Mouse (Mus musculus) limb, embryonic 13.5 days (tissue): ENCODE measurements at regions not wholly inside any gene's neighbourhood (a gene's known extent, or its start where the extent isn't known, plus 50 kb on each side); places are given as distances from the start of the nearest gene placed in this dataset.

ENCODE experiments used
- ATAC-seq: fragments of 200-750 bp; cut with Nextera tagmentation; 2 replicates; pipeline ENCODE4 v1.8.0; 2017; ENCODE audit warnings: low read depth, moderate number of reproducible peaks, moderate TSS enrichment; ENCODE audit not compliant: low FRiP score
- H3K27ac ChIP-seq: fragments of 300-500 bp; sonication (generic); 2 replicates; pipeline ENCODE4 v1.5.1; 2015; ENCODE audit warnings: inconsistent platforms, mild to moderate bottlenecking, moderate library complexity
- H3K27me3 ChIP-seq: fragments of 300-500 bp; sonication (generic); 2 replicates; pipeline ENCODE4 v1.6.1; 2015; ENCODE audit warnings: mild to moderate bottlenecking, inconsistent platforms
- H3K36me3 ChIP-seq: fragments of 300-500 bp; sonication (generic); 2 replicates; pipeline ENCODE4 v1.6.1; 2015; ENCODE audit warnings: inconsistent platforms, mild to moderate bottlenecking, moderate library complexity
- H3K4me1 ChIP-seq: fragments of 300-500 bp; sonication (generic); 2 replicates; pipeline ENCODE4 v1.6.1; 2015; ENCODE audit warnings: inconsistent platforms
- H3K4me2 ChIP-seq: fragments of 300-500 bp; sonication (generic); replicated peaks from 2 replicates; pipeline ENCODE4 v1.6.1; 2015; ENCODE audit warnings: inconsistent platforms, mild to moderate bottlenecking, moderate library complexity
- H3K4me3 ChIP-seq: fragments of 300-500 bp; sonication (generic); 2 replicates; pipeline ENCODE4 v1.5.1; 2015; ENCODE audit warnings: moderate library complexity, mild to moderate bottlenecking, inconsistent platforms
- H3K9ac ChIP-seq: fragments of 300-500 bp; sonication (generic); 2 replicates; pipeline ENCODE4 v1.6.1; 2015; ENCODE audit warnings: mild to moderate bottlenecking, inconsistent platforms
- H3K9me3 ChIP-seq: fragments of 300-500 bp; sonication (generic); 2 replicates; pipeline ENCODE4 v1.6.1; 2016; ENCODE audit warnings: inconsistent platforms
- WGBS: fragments of 180-500 bp; shearing (Covaris S2); methylation state at CpG from one replicate; pipeline ENCODE4 v1.1.7; 2015; 5-methylcytosine and 5-hydroxymethylcytosine counted together

GRCm38 (mm10) chr13:25933246-25933645 is 662.9 kb upstream of the Nrsn1 start:
- no peak for ATAC-seq
- Histone ChIP-seq H3K4me3 (no peak overlapping the region), H3K9me3 (no peaks in the 10 kb centered on the region), H3K4me1 (peaks cover 18% of the 10 kb centered on the region), H3K9ac (no peak overlapping the region), H3K27ac (peak overlapping the region; percentile 59), H3K27me3 (no peaks in the 10 kb centered on the region), H3K4me2 (no peak overlapping the region), H3K36me3 (no peaks in the 10 kb centered on the region)
- WGBS = 20% methylated on average over 3 of the region's 3 CpGs

GRCm38 (mm10) chr13:25932810-25933209 is 662.5 kb upstream of the Nrsn1 start:
- no peaks in the 10 kb centered on the region for H3K9me3 ChIP-seq
- 0 out of 2 replicates have a peak overlapping the region, but pooled peaks have one; percentile 3 for H3K27ac ChIP-seq
- no peaks in the 10 kb centered on the region for H3K27me3 ChIP-seq
- no peak overlapping the region for H3K4me2 ChIP-seq
- H3K4me1 ChIP-seq = peaks cover 18% of the 10 kb centered on the region
- no peak overlapping the region for H3K9ac ChIP-seq
- H3K4me3 ChIP-seq = no peak overlapping the region
- no peak for ATAC-seq
- WGBS = 0% methylated on average over 1 of the region's 1 CpGs
- no peaks in the 10 kb centered on the region for H3K36me3 ChIP-seq

- ATAC-seq = no peak
- Histone ChIP-seq H3K27me3 (no peaks in the 10 kb centered on the region), H3K36me3 (no peaks in the 10 kb centered on the region), H3K4me3 (no peak overlapping the region), H3K9me3 (no peaks in the 10 kb centered on the region), H3K9ac (no peak overlapping the region), H3K27ac (0 out of 2 replicates have a peak overlapping the region, but pooled peaks have one; percentile 3), H3K4me2 (no peak overlapping the region), H3K4me1 (peaks cover 18% of the 10 kb centered on the region)
- WGBS = 40% methylated on average over 2 of the region's 2 CpGs
These were observed 662.1 kb upstream of the Nrsn1 start for GRCm38 (mm10) chr13:25932365-25932764.

DNA sequence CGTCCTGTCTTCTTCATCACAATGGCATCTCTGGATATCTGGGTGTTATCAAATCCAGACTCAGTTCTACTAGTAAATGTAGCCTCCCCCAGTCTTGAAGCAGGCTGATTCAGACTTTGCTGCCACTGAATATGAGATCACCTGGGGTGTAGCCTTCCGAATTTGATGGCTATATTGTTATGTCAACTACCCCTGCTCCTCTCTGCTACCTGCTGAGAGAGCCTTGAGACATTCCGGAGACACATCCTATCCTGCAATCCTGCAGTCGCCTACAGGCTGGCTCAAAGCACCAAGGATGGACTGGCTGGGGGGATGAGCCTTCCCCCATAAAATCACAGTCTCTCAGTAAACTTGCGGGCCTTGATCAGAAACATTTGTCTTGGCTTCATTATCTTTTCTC is 655.4 kb upstream of the Nrsn1 start:
- H3K36me3 ChIP-seq = no peaks in the 10 kb centered on the region
- no peaks in the 10 kb centered on the region for H3K27me3 ChIP-seq
- WGBS = 83% methylated on average over 5 of the region's 5 CpGs
- no peaks in the 10 kb centered on the region for H3K4me1 ChIP-seq
- no peaks in the 10 kb centered on the region for H3K9me3 ChIP-seq
- no peak overlapping the region for H3K4me3 ChIP-seq
- H3K4me2 ChIP-seq = no peak overlapping the region
- no peak overlapping the region for H3K27ac ChIP-seq
- H3K9ac ChIP-seq = no peak overlapping the region
- no peak for ATAC-seq

DNA sequence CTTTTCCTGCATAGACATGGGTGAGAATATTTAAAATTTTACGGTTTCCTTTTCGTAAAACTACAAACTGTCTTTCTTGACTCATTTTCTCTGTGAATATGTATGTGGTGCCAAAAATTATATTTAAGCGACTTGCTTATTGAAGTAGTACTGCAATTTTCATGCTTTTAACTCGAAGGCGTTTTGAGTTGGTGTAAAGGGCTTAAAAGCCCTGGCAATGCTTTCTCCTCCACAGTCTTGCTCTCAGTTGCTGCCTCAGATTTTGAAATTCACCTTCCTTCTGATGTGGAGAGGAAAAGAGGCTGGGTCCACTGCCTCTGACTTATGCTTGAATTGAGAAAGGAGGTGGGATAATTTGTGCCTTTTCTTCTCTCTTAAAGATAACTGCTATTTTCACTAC is 629.6 kb upstream of the Nrsn1 start:
- 83% methylated on average over 5 of the region's 5 CpGs for WGBS

DNA sequence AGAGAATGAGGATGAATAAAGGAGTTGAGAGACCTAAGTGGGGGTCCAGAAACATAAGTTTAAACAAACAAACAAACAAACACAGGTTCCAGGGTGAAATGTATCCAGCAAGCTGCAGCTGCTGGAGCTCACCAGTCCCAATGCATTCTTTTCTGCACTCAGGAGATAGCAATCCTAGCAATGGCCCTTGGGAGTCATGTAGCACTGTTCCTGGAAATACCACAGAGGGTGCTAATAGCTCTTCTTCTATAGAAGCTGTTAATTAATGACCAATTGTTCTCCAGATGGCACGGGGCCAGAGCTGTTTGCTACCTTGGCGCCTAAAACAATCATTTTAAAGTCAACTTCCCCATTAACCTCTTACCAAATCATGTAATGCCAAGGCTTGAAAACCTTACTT is 622.8 kb upstream of the Nrsn1 start:
- H3K27me3 ChIP-seq = no peaks in the 10 kb centered on the region
- H3K36me3 ChIP-seq = no peaks in the 10 kb centered on the region
- H3K4me2 ChIP-seq = no peak overlapping the region
- H3K9me3 ChIP-seq = no peaks in the 10 kb centered on the region
- no peak overlapping the region for H3K27ac ChIP-seq
- ATAC-seq = no peak
- H3K4me1 ChIP-seq = no peaks in the 10 kb centered on the region
- no peak overlapping the region for H3K4me3 ChIP-seq
- WGBS = 34% methylated on average over 2 of the region's 2 CpGs
- H3K9ac ChIP-seq = no peak overlapping the region

More for the DNA sequence above, 629.6 kb upstream of the Nrsn1 start:
- no peaks in the 10 kb centered on the region for H3K4me1 ChIP-seq
- no peak overlapping the region for H3K4me3 ChIP-seq
- no peak overlapping the region for H3K9ac ChIP-seq
- no peaks in the 10 kb centered on the region for H3K27me3 ChIP-seq
- no peak for ATAC-seq
- no peaks in the 10 kb centered on the region for H3K36me3 ChIP-seq
- H3K4me2 ChIP-seq = no peak overlapping the region
- no peaks in the 10 kb centered on the region for H3K9me3 ChIP-seq
- H3K27ac ChIP-seq = no peak overlapping the region

DNA sequence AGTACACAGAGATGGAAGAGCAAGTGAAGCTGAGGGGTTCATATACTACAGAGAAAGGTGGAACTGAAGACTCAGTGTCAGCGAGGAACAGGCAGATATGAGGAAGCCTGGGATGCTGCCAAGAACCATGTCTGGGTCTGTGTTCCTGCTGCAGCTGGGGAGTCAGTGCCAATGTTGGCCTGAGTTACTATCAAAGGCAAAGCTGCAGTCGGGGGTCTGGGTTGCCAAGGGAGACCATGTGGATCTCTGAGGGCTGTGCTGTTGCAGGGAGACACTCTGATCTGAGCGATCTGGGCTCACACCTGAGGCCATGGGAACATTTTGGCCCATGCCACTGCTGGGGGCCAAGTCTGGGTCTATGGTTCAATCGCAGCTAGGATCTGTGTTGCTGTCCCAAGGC is 612.5 kb upstream of the Nrsn1 start:
- Histone ChIP-seq H3K27ac (no peak overlapping the region), H3K9me3 (no peaks in the 10 kb centered on the region), H3K4me2 (no peak overlapping the region), H3K9ac (no peak overlapping the region), H3K4me3 (no peak overlapping the region), H3K36me3 (no peaks in the 10 kb centered on the region), H3K4me1 (no peaks in the 10 kb centered on the region), H3K27me3 (no peaks in the 10 kb centered on the region)
- no peak for ATAC-seq
- 73% methylated on average over 4 of the region's 4 CpGs for WGBS

GRCm38 (mm10) chr13:25868923-25869322 is 598.6 kb upstream of the Nrsn1 start:
- WGBS = 51% methylated on average over 1 of the region's 1 CpGs
- H3K27me3 ChIP-seq = no peaks in the 10 kb centered on the region
- H3K27ac ChIP-seq = no peak overlapping the region
- no peak overlapping the region for H3K4me2 ChIP-seq
- H3K36me3 ChIP-seq = no peaks in the 10 kb centered on the region
- no peak overlapping the region for H3K9ac ChIP-seq
- H3K4me3 ChIP-seq = no peak overlapping the region
- no peak for ATAC-seq
- H3K4me1 ChIP-seq = no peaks in the 10 kb centered on the region
- H3K9me3 ChIP-seq = no peaks in the 10 kb centered on the region

GRCm38 (mm10) chr13:25858207-25858606 is 587.9 kb upstream of the Nrsn1 start:
- H3K4me1 ChIP-seq = no peaks in the 10 kb centered on the region
- H3K36me3 ChIP-seq = no peaks in the 10 kb centered on the region
- no peak overlapping the region for H3K4me3 ChIP-seq
- no peak for ATAC-seq
- no peaks in the 10 kb centered on the region for H3K9me3 ChIP-seq
- no peak overlapping the region for H3K4me2 ChIP-seq
- H3K27ac ChIP-seq = no peak overlapping the region
- no peaks in the 10 kb centered on the region for H3K27me3 ChIP-seq
- no peak overlapping the region for H3K9ac ChIP-seq

DNA sequence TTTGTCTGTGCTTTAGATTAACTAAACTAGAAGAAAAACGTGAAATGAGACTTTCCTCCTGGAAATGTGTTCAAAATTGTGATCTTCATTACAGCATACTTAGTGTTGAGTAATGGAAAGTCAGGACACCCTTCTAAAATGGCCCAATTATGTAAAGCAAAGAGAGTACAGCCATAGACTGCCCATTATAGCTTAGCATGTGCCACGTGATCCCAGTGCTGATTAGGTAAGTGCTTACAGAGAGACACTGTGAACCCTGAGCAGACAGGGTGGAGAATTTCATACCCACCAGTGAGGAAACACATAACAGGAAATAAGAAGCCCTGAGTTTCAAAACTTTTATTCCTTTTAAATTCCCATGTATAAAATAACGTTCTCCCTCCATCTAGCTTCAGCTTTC is 587.3 kb upstream of the Nrsn1 start:
- Histone ChIP-seq H3K9me3 (no peaks in the 10 kb centered on the region), H3K27ac (no peak overlapping the region), H3K36me3 (no peaks in the 10 kb centered on the region), H3K9ac (no peak overlapping the region), H3K27me3 (no peaks in the 10 kb centered on the region), H3K4me3 (no peak overlapping the region), H3K4me2 (no peak overlapping the region), H3K4me1 (no peaks in the 10 kb centered on the region)
- 44% methylated on average over 3 of the region's 3 CpGs for WGBS
- peak; percentile 61; the same call in 1 of the 2 replicates for ATAC-seq

DNA sequence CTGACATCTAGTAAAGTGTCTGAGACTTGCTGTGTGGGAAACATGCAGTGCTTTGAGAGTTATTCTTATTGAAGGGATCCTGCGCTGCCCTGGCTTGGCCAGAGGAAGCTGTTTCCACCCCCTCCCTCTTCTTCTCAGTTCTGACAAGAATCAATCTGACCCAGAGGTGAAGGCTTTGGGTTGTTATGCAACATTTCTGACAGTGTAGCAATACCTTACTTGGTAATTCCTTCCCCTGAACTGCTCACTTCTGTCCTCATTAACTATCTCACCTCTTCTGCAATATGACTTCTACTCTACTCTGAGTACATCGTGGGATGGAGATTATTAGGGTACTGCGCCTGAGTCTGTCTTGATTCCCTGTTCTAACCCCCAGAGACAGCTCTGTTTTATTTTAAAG is 586.8 kb upstream of the Nrsn1 start:
- 68% methylated on average over 3 of the region's 3 CpGs for WGBS
- Histone ChIP-seq H3K9ac (no peak overlapping the region), H3K36me3 (no peaks in the 10 kb centered on the region), H3K4me1 (no peaks in the 10 kb centered on the region), H3K4me2 (no peak overlapping the region), H3K27ac (no peak overlapping the region), H3K4me3 (no peak overlapping the region), H3K27me3 (no peaks in the 10 kb centered on the region), H3K9me3 (no peaks in the 10 kb centered on the region)
- no peak for ATAC-seq

DNA sequence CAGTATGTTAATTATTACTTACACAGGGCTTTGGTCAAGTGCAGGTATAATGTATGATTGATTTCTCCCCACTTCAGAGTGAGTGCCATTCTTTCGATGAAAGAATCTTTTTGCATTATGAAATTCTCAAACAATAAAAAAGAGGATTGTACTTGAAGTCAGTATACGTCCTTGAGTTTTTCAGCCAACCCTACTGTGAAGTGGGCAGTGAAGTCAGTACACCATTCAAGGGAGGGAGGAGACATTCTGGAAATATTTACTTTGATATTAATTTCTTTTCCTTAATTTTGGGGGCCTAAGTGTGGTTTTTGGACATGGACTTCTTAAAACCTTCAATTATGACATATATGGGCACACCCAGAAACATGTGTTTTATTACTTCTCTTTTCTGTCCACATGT is 586.2 kb upstream of the Nrsn1 start:
- Histone ChIP-seq H3K4me1 (no peaks in the 10 kb centered on the region), H3K9me3 (no peaks in the 10 kb centered on the region), H3K4me2 (no peak overlapping the region), H3K27me3 (no peaks in the 10 kb centered on the region), H3K4me3 (no peak overlapping the region), H3K9ac (no peak overlapping the region), H3K27ac (no peak overlapping the region), H3K36me3 (no peaks in the 10 kb centered on the region)
- no peak for ATAC-seq
- WGBS = 83% methylated on average over 2 of the region's 2 CpGs

- no peak overlapping the region for H3K4me3 ChIP-seq
- no peak for ATAC-seq
- no peak overlapping the region for H3K27ac ChIP-seq
- H3K9me3 ChIP-seq = no peaks in the 10 kb centered on the region
- H3K4me2 ChIP-seq = no peak overlapping the region
- H3K27me3 ChIP-seq = no peaks in the 10 kb centered on the region
- WGBS = 63% methylated on average over 4 of the region's 4 CpGs
- H3K4me1 ChIP-seq = no peaks in the 10 kb centered on the region
- no peak overlapping the region for H3K9ac ChIP-seq
- H3K36me3 ChIP-seq = no peaks in the 10 kb centered on the region
These were observed 577.9 kb upstream of the Nrsn1 start for GRCm38 (mm10) chr13:25848156-25848555.
